Mouse (Mus musculus): ENCODE results near the gene Vmn1r18. TPM values are rescaled to one million over a fixed set of nuclear protein-coding genes. Genes with fewer than 3 reads are reported as not detected.

Gene Vmn1r18
- not detected in 4 replicates for total RNA-seq (2023)

GRCm38 (mm10) chr6:57395683-57396082 lies at the start of gene Vmn1r18:
TSS of gene Vmn1r18 (minus strand) at chr6:57395783.

GRCm38 (mm10) chr6:57428630-57429029 lies 33.0 kb upstream of the Vmn1r18 start, which contains the start of gene Vmn1r20:
TSS of gene Vmn1r20 (plus strand) at chr6:57428930.

GRCm38 (mm10) chr6:57403480-57403879 lies 7.9 kb upstream of the Vmn1r18 start, which contains the start of gene Vmn1r19:
TSS of gene Vmn1r19 (plus strand) at chr6:57403780.

GRCm38 (mm10) chr6:57363627-57364026 lies 32.0 kb downstream of the Vmn1r18 start, which contains the start of gene Vmn1r17:
TSS of gene Vmn1r17 (minus strand) at chr6:57363727.

GRCm38 (mm10) chr6:57329394-57329793 lies 66.2 kb downstream of the Vmn1r18 start, which contains the start of gene Vmn1r16:
TSS of gene Vmn1r16 (minus strand) at chr6:57329494.

Other genes with a start within 250 kb of the Vmn1r18 start
- not detected in 4 replicates for gene Vmn1r12, start 238.9 kb downstream of the Vmn1r18 start, total RNA-seq (2023)
- not detected in 4 replicates for gene Vmn1r13, start 192.5 kb downstream of the Vmn1r18 start, total RNA-seq (2023)
- gene Vmn1r14, start 164.1 kb downstream of the Vmn1r18 start, total RNA-seq (2023): not detected in 4 replicates
- not detected in 4 replicates for gene Vmn1r15, start 137.8 kb downstream of the Vmn1r18 start, total RNA-seq (2023)
- not detected in 4 replicates for gene Vmn1r16, start 66.3 kb downstream of the Vmn1r18 start, total RNA-seq (2023)
- gene Vmn1r17, start 32.1 kb downstream of the Vmn1r18 start, total RNA-seq (2023): not detected in 4 replicates
- gene Vmn1r19, start 8.0 kb upstream of the Vmn1r18 start, total RNA-seq (2023): not detected in 4 replicates
- not detected in 4 replicates for gene Vmn1r20, start 33.1 kb upstream of the Vmn1r18 start, total RNA-seq (2023)
- gene Ppm1k, start 139.7 kb upstream of the Vmn1r18 start, total RNA-seq (2023): 28.5 to 40.6 TPM (median 31.8 TPM) in 4 replicates
- gene Herc6, start 185.2 kb upstream of the Vmn1r18 start, total RNA-seq (2023): 20.4 to 36.7 TPM (median 24.4 TPM) in 4 replicates